Mouse (Mus musculus) splenic B cell, adult 2 months (primary cell): ENCODE measurements around the gene Icam5.

Experiments
- DNase-seq: peaks from one replicate; pipeline ENCODE4 v3.0.0-alpha.2; 2011; ENCODE audit warnings: low read depth, low spot score
- H3K27me3 ChIP-seq: 2 replicates; pipeline ENCODE4 v1.6.1; 2012; ENCODE audit warnings: mild to moderate bottlenecking, low read length, moderate library complexity, mixed read lengths; ENCODE audit not compliant: control insufficient read depth, poor library complexity, insufficient read depth, severe bottlenecking
- H3K36me3 ChIP-seq: 2 replicates; pipeline ENCODE4 v1.6.1; 2012; ENCODE audit warnings: mild to moderate bottlenecking, low read length, moderate library complexity, mixed read lengths; ENCODE audit not compliant: control insufficient read depth, poor library complexity, insufficient read depth, severe bottlenecking

The Icam5 gene

DNA sequence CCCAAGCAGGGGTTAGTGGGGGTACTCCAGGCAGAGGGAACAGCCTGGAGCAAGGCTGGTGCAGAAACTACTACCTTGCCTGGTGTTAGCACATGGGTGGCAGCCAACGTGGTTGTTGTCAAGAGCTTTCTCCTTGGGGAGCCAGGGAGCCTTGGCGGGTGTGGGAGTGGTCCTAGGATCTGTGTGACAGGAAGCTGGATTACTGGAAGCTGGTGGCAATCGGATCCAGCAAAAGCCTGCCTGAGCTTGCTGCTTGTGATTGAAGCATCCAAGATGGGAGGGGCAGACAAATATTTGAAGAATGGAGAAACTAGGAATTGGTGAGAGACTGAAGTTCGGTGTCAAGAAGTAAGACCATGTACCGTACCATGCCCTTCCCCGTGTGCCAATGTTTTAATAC is 9.6 kb upstream of the Icam5 start:
- no peak for DNase-seq
- H3K36me3 ChIP-seq: peaks cover 15% of the 10 kb centered on the region
- H3K27me3 ChIP-seq: no peaks in the 10 kb centered on the region

DNA sequence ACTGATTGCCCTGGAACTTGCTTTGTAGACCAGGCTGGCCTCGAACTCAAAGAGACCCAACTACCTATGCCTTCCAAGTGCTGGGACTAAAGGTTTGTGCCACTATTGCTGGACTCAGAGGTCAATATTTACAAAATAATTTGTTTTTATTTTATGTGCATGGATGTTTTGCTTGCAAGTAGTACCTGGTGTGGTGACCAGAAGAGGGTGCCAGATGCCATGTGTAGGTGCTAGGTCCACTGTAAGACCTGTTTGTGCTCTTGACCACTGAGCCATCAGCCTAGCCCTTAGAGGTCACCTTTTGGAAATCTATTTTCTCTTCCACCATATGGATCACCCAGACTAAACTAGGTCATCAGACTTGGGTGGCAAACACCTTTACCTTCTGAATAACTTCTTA is 9.1 kb upstream of the Icam5 start:
- no peak for DNase-seq
- H3K36me3 ChIP-seq: peaks cover 16% of the 10 kb centered on the region

DNA sequence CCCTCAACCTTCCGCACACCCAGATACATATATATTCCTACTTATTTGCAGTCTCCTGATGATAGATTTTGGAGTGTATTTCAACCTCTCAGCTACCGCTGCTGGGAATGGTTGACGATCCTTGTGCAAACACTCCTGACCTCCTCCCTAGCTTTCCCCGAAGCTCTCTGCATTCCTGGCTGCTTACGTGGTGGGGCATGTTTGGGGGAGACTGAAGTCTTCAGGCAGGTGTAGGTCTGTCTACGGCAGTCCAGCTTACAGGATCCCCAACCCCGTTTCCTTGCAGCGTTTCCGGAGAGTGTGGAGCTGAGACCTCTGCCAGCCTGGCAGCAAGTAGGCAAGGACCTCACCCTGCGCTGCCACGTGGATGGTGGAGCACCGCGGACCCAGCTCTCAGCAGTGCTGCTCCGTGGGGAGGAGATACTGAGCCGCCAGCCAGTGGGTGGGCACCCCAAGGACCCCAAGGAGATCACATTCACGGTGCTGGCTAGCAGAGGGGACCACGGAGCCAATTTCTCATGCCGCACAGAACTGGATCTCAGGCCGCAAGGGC is 6.5 kb upstream of the Icam5 start:
- peaks cover 16% of the 10 kb centered on the region for H3K36me3 ChIP-seq
- DNase-seq: no peak
- no peaks in the 10 kb centered on the region for H3K27me3 ChIP-seq

More for the DNA sequence above, 9.1 kb upstream of the Icam5 start:
- no peaks in the 10 kb centered on the region for H3K27me3 ChIP-seq

DNA sequence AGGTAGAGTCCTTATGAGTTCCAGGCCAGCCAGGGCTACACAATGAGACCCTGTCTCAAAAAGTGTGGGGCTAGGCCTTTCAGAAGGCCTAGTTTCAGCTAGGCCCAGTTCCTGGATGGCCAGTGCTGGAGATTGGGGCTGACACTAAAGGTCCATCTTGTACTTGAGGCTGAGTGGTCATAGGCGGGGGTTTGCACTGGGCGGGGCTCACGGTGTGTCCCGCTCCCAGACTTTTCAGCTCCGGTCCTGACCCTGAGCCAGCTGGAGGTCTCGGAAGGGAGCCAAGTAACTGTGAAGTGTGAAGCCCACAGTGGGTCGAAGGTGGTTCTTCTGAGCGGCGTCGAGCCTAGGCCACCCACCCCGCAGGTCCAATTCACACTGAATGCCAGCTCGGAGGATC is 5.0 kb upstream of the Icam5 start:
- Histone ChIP-seq H3K36me3 (peaks cover 13% of the 10 kb centered on the region), H3K27me3 (no peaks in the 10 kb centered on the region)
- DNase-seq: no peak

DNA sequence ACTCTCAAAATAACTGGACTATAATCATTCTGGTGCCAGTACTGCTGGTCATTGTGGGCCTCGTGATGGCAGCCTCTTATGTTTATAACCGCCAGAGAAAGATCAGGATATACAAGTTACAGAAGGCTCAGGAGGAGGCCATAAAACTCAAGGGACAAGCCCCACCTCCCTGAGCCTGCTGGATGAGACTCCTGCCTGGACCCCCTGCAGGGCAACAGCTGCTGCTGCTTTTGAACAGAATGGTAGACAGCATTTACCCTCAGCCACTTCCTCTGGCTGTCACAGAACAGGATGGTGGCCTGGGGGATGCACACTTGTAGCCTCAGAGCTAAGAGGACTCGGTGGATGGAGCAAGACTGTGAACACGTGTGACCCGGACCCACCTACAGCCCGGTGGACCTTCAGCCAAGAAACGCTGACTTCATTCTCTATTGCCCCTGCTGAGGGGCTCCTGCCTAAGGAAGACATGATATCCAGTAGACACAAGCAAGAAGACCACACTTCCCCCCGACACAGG is 4.0 kb upstream of the Icam5 start:
- peaks cover 12% of the 10 kb centered on the region for H3K36me3 ChIP-seq
- DNase-seq: no peak
- H3K27me3 ChIP-seq: no peaks in the 10 kb centered on the region

DNA sequence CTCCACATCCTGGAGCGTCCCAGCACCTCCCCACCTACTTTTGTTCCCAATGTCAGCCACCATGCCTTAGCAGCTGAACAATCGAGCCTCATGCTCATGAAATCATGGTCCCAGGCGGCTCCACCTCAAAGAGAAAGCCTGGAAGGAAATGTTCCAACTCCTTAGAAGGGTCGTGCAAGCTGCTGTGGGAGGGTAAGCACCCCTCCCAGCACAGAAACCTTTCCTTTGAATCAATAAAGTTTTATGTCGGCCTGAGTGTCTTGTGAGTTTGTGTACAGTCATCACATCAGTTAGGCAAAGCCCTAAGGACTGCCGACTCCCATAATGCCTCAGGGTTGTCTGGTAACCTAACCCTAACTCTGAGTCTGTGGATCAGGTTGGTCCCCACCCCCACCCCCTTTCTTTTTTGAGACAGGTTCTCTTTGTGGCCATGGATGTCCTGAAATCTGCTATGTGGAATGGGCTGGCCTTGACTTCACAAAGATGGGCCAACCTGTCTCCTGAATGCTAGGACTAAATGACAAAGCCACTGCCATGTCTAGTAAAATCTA is 3.2 kb upstream of the Icam5 start:
- Histone ChIP-seq H3K27me3 (no peaks in the 10 kb centered on the region), H3K36me3 (peaks cover 12% of the 10 kb centered on the region)
- DNase-seq: no peak

DNA sequence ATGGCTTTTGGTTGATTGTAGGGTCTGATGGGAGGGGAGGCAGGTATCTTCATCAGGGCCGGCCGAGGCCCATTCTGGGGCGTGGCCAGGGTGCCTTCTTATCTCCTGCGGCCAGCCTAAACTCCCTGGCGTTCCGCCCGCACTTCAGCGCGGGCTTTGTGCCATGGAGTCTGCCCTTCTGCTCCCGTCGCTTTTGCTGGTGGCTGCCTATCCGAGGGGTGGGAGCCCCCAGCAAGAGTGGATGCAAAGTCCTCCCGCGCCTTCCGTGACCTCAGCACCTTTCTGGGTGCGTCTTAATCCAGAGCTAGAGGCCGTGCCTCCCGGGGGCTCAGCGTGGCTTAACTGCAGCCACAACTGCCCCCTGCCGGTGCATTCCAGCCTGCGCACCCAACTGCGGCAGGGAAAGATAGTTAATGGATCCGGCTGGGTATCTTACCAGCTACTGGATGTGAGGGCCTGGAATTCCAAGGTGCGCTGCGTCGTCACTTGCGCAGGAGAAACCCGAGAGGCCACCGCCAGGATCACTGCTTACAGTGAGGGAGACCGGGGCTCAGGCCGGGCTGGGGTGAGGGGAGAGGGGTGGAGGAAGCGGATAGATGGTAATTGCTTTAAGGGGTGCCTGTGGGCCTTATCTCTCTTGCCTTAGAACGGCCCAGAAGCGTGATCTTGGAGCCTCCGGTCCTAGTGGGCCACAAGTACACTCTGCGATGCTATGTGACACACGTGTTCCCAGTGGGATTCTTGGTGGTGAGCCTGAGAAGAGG is 2.4 kb upstream of the Icam5 start, which contains the start of gene Icam4:
Gene Icam4 (plus strand): TSS at position 83 of the 764 bp plus-strand sequence.
- Histone ChIP-seq H3K36me3 (peaks cover 12% of the 10 kb centered on the region), H3K27me3 (no peaks in the 10 kb centered on the region)
- DNase-seq: peak; percentile 80

DNA sequence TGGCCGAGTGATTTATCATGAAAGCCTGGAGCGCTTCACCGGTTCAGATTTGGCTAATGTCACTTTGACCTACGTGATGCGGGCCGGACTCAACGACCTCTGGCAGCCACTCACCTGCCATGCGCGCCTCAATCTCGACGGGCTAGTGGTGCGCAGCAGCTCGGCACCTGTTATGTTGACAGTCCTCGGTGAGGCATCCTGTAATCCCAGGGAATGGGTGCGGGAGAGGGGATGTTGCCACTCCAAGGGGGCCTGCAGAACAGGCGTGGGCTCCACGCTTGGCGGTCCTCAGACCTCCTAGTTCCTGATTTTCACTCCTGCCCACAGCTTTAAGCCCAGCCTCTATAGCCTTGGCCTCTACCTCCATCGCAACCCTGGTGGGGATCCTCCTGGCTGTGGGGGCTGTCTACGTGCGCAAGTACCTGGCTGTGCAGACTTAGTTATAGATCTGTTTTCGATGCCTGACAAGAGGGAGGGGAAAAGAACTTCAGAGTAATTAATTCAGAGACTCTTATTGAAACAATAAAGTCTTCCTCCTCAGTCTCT is 1.7 kb upstream of the Icam5 start:
- H3K27me3 ChIP-seq: no peaks in the 10 kb centered on the region
- DNase-seq: peak; percentile 39
- H3K36me3 ChIP-seq: peaks cover 11% of the 10 kb centered on the region

DNA sequence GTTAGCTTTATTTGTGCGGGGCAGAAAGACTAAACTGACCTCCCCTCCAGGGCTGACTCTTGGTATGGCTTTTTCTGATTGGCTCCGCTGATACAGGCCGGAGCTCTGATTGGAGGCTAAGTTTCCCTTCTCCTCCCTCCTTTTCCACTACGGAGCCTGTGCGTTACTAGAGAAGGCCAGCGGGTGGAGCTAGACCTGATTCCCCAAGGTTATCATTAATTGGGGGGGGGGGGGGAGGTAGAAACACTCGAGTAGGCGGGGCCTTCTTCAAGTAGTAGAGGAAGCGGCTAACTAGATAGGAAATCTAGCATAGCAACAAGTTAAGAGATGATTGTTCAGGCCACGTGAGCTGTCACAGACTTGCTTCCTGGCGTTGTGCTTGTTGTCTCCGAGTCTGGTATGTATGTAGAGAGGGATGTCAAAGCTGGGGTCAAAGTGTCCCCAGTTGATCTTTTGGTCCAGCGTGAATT is 1.1 kb upstream of the Icam5 start:
- peak; percentile 97 for DNase-seq
- Histone ChIP-seq H3K36me3 (peaks cover 9% of the 10 kb centered on the region), H3K27me3 (no peaks in the 10 kb centered on the region; the same call in 1 of the 2 replicates)

DNA sequence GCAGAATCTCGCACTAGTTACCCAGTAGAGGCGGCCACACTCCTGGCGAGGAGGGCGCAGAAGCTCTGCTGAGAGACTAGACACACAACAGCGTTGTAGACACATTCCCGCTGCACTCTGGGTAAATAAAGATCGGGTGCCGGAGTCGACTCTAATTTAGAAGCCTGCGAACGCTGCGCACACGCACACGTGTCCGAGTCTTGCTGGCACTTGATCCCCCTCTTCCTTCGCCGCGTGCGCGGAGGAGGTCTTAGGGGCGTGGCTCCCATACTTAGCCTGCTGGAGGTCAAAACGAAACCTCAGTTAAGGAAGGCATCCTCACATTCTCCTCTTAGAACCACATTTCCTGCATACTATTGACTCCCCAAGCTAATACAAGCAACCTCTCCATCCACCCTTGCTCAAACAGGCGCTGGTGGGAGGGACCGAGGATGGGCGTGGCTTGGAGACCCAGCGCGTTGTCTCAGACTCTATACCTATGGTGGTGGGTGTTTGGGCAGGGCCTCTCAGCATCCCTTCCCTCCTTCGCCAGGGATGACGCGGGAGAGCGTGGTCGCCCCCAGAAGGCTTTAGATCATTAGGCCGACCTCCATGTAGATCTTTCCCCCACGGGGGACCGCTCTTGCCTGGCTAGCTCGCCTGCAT is 500 bp upstream of the Icam5 start:
- peak; percentile 74 for DNase-seq
- peaks cover 5% of the 10 kb centered on the region for H3K36me3 ChIP-seq
- no peaks in the 10 kb centered on the region; the same call in 1 of the 2 replicates for H3K27me3 ChIP-seq

DNA sequence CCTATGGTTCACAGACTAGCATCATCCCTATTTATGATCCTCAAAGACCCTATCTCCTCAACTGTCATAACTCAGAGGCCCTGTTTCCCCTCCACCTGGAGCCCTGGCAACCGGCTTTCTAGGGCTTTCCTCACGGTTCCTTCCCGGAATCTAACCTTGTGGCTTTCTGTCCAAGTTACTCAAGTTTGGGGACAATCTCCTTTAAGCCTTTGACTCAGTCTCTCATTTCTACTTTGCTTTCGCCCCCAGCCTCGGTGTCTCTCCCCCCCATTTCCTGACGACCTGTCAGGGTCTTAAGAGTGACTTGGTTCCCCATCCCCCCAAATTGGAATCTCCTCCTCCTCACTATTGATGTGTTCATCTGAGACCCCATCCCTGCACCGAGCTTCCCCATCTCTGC is 618 bp downstream of the Icam5 start:
- DNase-seq: no peak
- no peaks in the 10 kb centered on the region; the same call in 1 of the 2 replicates for H3K27me3 ChIP-seq
- peaks cover 3% of the 10 kb centered on the region for H3K36me3 ChIP-seq

DNA sequence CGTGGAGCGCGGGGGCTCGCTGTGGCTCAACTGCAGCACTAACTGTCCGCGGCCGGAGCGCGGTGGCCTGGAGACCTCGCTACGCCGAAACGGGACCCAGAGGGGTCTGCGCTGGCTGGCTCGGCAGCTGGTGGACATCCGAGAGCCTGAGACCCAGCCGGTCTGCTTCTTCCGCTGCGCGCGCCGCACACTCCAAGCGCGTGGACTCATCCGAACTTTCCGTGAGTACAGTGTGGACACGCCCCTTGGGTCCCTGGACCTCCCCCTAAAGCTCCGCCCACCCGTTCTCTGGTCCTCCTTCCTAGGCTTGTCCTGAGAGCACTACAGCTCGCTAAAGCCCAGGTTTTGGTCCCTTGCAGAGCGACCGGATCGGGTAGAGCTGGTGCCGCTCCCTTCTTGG is 1.3 kb downstream of the Icam5 start:
- no peaks in the 10 kb centered on the region; the same call in 1 of the 2 replicates for H3K27me3 ChIP-seq
- no peaks in the 10 kb centered on the region; the same call in 1 of the 2 replicates for H3K36me3 ChIP-seq
- DNase-seq: peak; percentile 91

DNA sequence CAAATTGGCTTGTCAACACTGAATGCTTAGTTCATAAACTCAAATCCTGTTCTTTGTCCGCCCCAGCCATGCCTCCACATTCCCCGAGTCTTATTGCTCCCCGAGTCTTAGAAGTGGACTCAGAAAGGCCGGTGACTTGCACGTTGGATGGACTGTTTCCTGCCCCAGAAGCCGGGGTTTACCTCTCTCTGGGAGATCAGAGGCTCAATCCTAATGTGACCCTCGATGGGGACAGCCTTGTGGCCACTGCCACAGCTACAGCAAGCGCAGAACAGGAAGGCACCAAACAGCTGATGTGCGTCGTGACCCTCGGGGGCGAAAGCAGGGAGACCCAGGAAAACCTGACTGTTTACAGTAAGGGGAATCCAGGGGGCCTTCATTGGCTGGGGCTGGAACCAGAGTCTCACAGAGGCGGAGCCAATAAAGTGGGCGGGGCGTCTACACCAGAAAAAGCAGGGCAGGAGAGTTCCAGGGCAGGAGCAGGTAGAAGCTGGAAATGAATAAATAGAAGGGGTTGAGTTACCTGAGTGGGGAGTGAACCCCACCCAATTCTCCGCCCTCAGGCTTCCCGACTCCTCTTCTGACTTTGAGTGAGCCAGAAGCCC is 2.7 kb downstream of the Icam5 start:
- Histone ChIP-seq H3K36me3 (no peaks in the 10 kb centered on the region; the same call in 1 of the 2 replicates), H3K27me3 (no peaks in the 10 kb centered on the region; the same call in 1 of the 2 replicates)
- DNase-seq: peak; percentile 33

DNA sequence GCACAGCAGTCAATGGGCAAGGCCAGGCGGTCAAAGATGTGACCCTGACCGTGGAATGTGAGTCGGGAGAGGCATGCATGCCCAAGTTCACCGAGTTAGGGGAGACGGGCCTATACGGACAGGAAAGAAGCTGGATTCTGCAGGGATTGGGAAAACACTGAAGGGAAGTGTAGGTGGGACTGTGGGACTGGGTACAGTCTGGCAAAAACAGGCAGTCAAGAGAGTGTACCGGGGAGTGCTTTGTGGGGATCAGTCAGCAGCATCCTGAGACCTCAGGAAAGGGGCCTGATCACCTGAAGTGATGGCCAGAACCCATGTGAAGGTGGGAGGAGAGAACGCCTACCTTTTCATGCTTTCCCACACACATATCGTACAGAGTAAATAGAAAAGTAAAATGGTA is 3.7 kb downstream of the Icam5 start:
- Histone ChIP-seq H3K27me3 (no peaks in the 10 kb centered on the region; the same call in 1 of the 2 replicates), H3K36me3 (no peaks in the 10 kb centered on the region; the same call in 1 of the 2 replicates)

More for the DNA sequence above, 3.7 kb downstream of the Icam5 start:
- DNase-seq: no peak
